Mouse (Mus musculus) myocyte (in vitro differentiated cells): ENCODE data around the gene Olfr552.

Source experiments
- E2F4 ChIP-seq: IDR thresholded peaks from one replicate; pipeline ENCODE4 v1.6.1; 2011; ENCODE audit warnings: mild to moderate bottlenecking, control low read depth, moderate library complexity; ENCODE audit not compliant: insufficient read depth
- MAX ChIP-seq: IDR thresholded peaks from one replicate; pipeline ENCODE4 v1.6.1; 2011; ENCODE audit warnings: low read depth, mild to moderate bottlenecking, control low read depth
- MYOG ChIP-seq, 3 experiments: IDR thresholded peaks; one replicate each; pipeline ENCODE4 v1.6.1; 2011; ENCODE audit warnings: control low read depth in 2 of 3, low read depth in 2 of 3, mild to moderate bottlenecking in 2 of 3; ENCODE audit not compliant: insufficient read length in 2 of 3, control insufficient read depth in 1 of 3, insufficient read depth in 1 of 3
- POLR2A ChIP-seq: IDR thresholded peaks from one replicate; pipeline ENCODE4 v1.6.1; 2011; ENCODE audit warnings: low read depth, mild to moderate bottlenecking, control low read depth, moderate library complexity; ENCODE audit not compliant: insufficient read length
- POLR2AphosphoS2 ChIP-seq: IDR thresholded peaks from one replicate; pipeline ENCODE4 v1.6.1; 2011; ENCODE audit warnings: low read depth, control low read depth; ENCODE audit not compliant: insufficient read length
- REST ChIP-seq: IDR thresholded peaks from one replicate; pipeline ENCODE4 v1.6.1; 2011; ENCODE audit warnings: mild to moderate bottlenecking, control low read depth, moderate library complexity; ENCODE audit not compliant: insufficient read depth, insufficient read length
- USF1 ChIP-seq: IDR thresholded peaks from one replicate; pipeline ENCODE4 v1.6.1; 2011; ENCODE audit warnings: low read depth, mild to moderate bottlenecking, control low read depth, moderate library complexity

- TF ChIP-seq POLR2A (no peak), MAX (no peak), REST (no peak), POLR2AphosphoS2 (no peak), MYOG (IDR thresholded peaks at IDR 0.05; ENCODE audit: control insufficient read depth in 1 of 3, insufficient read depth in 1 of 3, insufficient read length in 2 of 3, low read depth in 2 of 3) (no peak), E2F4 (no peak), USF1 (no peak)
These were observed 39.1 kb downstream of the Olfr552 start for GRCm38 (mm10) chr7:102636665-102637064.
